Mouse (Mus musculus) small intestine, adult 10 weeks (tissue): ENCODE results near the gene Nxpe4. TPM values are rescaled to one million over a fixed set of nuclear protein-coding genes. Genes with fewer than 3 reads are reported as not detected.

Experiments
- polyA plus RNA-seq: library from polyadenylated mRNA; stranded (reverse); fragments of 350-450 nt; fragmentation: Illumina TruSeq; extraction: RNeasy Lipid Tissue Mini Kit (QIAGEN cat#74804); gene quantifications from one replicate; pipeline ENCODE4 v1.2.3, GENCODE M21; 2014; ENCODE audit warnings: low replicate concordance

Nxpe4 gene
- polyA plus RNA-seq = 3.6 TPM

GRCm38 (mm10) chr9:48161505-48162192 is at the start of gene Nxpe4:
TSS of gene Nxpe4 (plus strand) at chr9:48162023.

GRCm38 (mm10) chr9:48353148-48353698 is 191.4 kb downstream of the Nxpe4 start, which contains the start of gene Nxpe2:
TSS of gene Nxpe2 (minus strand) at chr9:48353454.

Other genes starting within 250 kb of the Nxpe4 start
- gene Nxpe2, start 191.4 kb downstream of the Nxpe4 start, polyA plus RNA-seq = 2.3 TPM